Comparison of ENCODE assay signal across 8 mouse cellular contexts in genomic region chr3:38887381-38887991, GRCm38 (mm10). TPM values are rescaled to one million over a fixed set of nuclear protein-coding genes. Genes with fewer than 3 reads are reported as not detected.
A peak's percentile ranks its signal among the peaks of the same experiment; 100 is the strongest.
DNase-seq lines count a peak whose midpoint lies in the region; ATAC-seq lines count a peak whose summit lies in the region.

No protein-coding gene starts in this region.

- H3K4me2 ChIP-seq in intestine, embryonic 14.5 days (ENCODE audit: low read length): peak overlapping the region; percentile 75
- peak overlapping the region; percentile 96 for H3K4me2 ChIP-seq in limb, embryonic 13.5 days (replicated peaks)
- peak overlapping the region; percentile 97 for H3K4me2 ChIP-seq in midbrain, embryonic 14.5 days (ENCODE audit: low read length)

- ATAC-seq in common myeloid progenitor, adult 5-6 weeks (replicated peaks; ENCODE audit: low read depth, poor library complexity, severe bottlenecking): peak; percentile 23; the same call in 1 of the 2 replicates
- ATAC-seq in intestine, embryonic 14.5 days (replicated peaks; ENCODE audit: low FRiP score, low TSS enrichment, low read depth): no peak; the same call in 1 of the 2 replicates
- ATAC-seq in limb, embryonic 13.5 days (ENCODE audit: low FRiP score, low read depth): no peak
- peak; percentile 15; the same call in 1 of the 2 replicates for ATAC-seq in midbrain, embryonic 14.5 days (ENCODE audit: low FRiP score, low TSS enrichment)

- DNase-seq in gastrocnemius, adult 8-10 months (ENCODE audit: low spot score in 2 of 2): peak; percentile 13
- no peak for DNase-seq in gastrocnemius, postnatal 25 days
- DNase-seq in gastrocnemius, postnatal 4 days (ENCODE audit: low spot score in 2 of 2): peak; percentile 27 to 55
- peak; percentile 73 for DNase-seq in intestine, embryonic 14.5 days (ENCODE audit: low spot score)
- DNase-seq in midbrain, embryonic 14.5 days: peak; percentile 86
- DNase-seq in testis, postnatal 10 days (ENCODE audit: low spot score): peak; percentile 69

- peaks cover 7% of the 10 kb centered on the region for H3K4me1 ChIP-seq in intestine, embryonic 14.5 days (replicated peaks; ENCODE audit: control insufficient read depth, insufficient read depth, low read length)
- H3K4me1 ChIP-seq in limb, embryonic 13.5 days: peaks cover 55% of the 10 kb centered on the region
- H3K4me1 ChIP-seq in midbrain, embryonic 14.5 days (ENCODE audit: control insufficient read depth, insufficient read depth, low read length): peaks cover 36% of the 10 kb centered on the region

- H3K27ac ChIP-seq in intestine, embryonic 14.5 days (ENCODE audit: low read depth): no peak overlapping the region
- H3K27ac ChIP-seq in limb, embryonic 13.5 days: peak overlapping the region; percentile 96
- H3K27ac ChIP-seq in midbrain, embryonic 14.5 days (replicated peaks; ENCODE audit: low read depth, low read length): peak overlapping the region; percentile 87

- 0 out of 2 replicates have a peak, but pooled peaks cover 5% of the 10 kb centered on the region for H3K27me3 ChIP-seq in intestine, embryonic 14.5 days (replicated peaks; ENCODE audit: control insufficient read depth, insufficient read depth, low read length)
- no peaks in the 10 kb centered on the region for H3K27me3 ChIP-seq in limb, embryonic 13.5 days
- no peaks in the 10 kb centered on the region for H3K27me3 ChIP-seq in midbrain, embryonic 14.5 days (ENCODE audit: control insufficient read depth, insufficient read depth, low read length)

- peaks cover 24% of the 10 kb centered on the region; the same call in 1 of the 2 replicates for H3K36me3 ChIP-seq in intestine, embryonic 14.5 days (ENCODE audit: control insufficient read depth, insufficient read depth, low read length)
- peaks cover 42% of the 10 kb centered on the region for H3K36me3 ChIP-seq in limb, embryonic 13.5 days
- H3K36me3 ChIP-seq in midbrain, embryonic 14.5 days (ENCODE audit: control insufficient read depth, insufficient read depth, low read length): peaks cover 16% of the 10 kb centered on the region

- peak overlapping the region; percentile 74 for H3K9ac ChIP-seq in intestine, embryonic 14.5 days (ENCODE audit: low read length)
- H3K9ac ChIP-seq in limb, embryonic 13.5 days: peak overlapping the region; percentile 92
- peak overlapping the region; percentile 81 for H3K9ac ChIP-seq in midbrain, embryonic 14.5 days (replicated peaks; ENCODE audit: low read length)

- peak overlapping the region; percentile 86 for H3K4me3 ChIP-seq in intestine, embryonic 14.5 days (ENCODE audit: low read depth, low read length)
- H3K4me3 ChIP-seq in limb, embryonic 13.5 days: peak overlapping the region; percentile 73
- peak overlapping the region; percentile 83 for H3K4me3 ChIP-seq in midbrain, embryonic 14.5 days (replicated peaks; ENCODE audit: low read depth, low read length)

- 1% methylated on average over 47 of the region's 47 CpGs for WGBS in intestine, embryonic 14.5 days
- WGBS in limb, embryonic 13.5 days: under 1% methylated on average over 47 of the region's 47 CpGs
- under 1% methylated on average over 47 of the region's 47 CpGs for WGBS in midbrain, embryonic 14.5 days

- no peaks in the 10 kb centered on the region for H3K9me3 ChIP-seq in intestine, embryonic 14.5 days (ENCODE audit: control insufficient read depth, low read length)
- H3K9me3 ChIP-seq in limb, embryonic 13.5 days: no peaks in the 10 kb centered on the region
- H3K9me3 ChIP-seq in midbrain, embryonic 14.5 days (ENCODE audit: control insufficient read depth, low read length): no peaks in the 10 kb centered on the region

RNA-seq across cellular contexts. Expression of gene Fat4, which starts 0.7 kb away (rescaled TPM):
- total RNA-seq in gastrocnemius, adult 8-10 months (2022): 1 to 10 TPM; 1.6 to 2.6 (median 2.0) TPM
- total RNA-seq in gastrocnemius, postnatal 25 days (2021): 1 to 10 TPM; 3.3 to 3.9 TPM
- total RNA-seq in common myeloid progenitor, adult 5-6 weeks (2017): under 0.01 TPM in 1 of 2 replicates, not detected in the other
- total RNA-seq in gastrocnemius, postnatal 4 days (2021): 10 to 100 TPM; 40.2 to 40.9 TPM
- 11.1 and 11.9 TPM in 2 replicates for polyA plus RNA-seq in intestine, embryonic 14.5 days (2014; fragmentation: Nextera tagmentation; extraction: Ambion mirVana)
- polyA plus RNA-seq in limb, embryonic 13.5 days (2015; fragmentation: Nextera tagmentation; extraction: Ambion mirVana): 14.2 and 14.3 TPM in 2 replicates
- 13.4 and 14.6 TPM in 2 replicates for polyA plus RNA-seq in midbrain, embryonic 14.5 days (2014; fragmentation: Nextera tagmentation; extraction: Ambion mirVana)

Comparison
In these comparisons a context has a peak if more than half of its experiments do, and no peak if none do; other contexts are left out.
1. RNA of gene Fat4, which starts 0.7 kb away (total RNA-seq): 40.2 to 40.9 TPM in gastrocnemius, postnatal 4 days; 3.3 to 3.9 TPM in gastrocnemius, postnatal 25 days, 1.6 to 2.6 TPM in gastrocnemius, adult 8-10 months and under 0.01 TPM in common myeloid progenitor, adult 5-6 weeks; every median in the first group is over 4 times any median in the second.
2. ATAC-seq: peak in common myeloid progenitor, adult 5-6 weeks (single experiment) and midbrain, embryonic 14.5 days (single experiment); none in intestine, embryonic 14.5 days (single experiment) and limb, embryonic 13.5 days (single experiment).
3. Peak in every context shown above with its lines, with median percentiles within 50 percentile points of each other: H3K4me2 ChIP-seq, H3K4me3 ChIP-seq and H3K9ac ChIP-seq.